Mouse (Mus musculus): ENCODE data around the gene Pom121. TPM values are rescaled to one million over a fixed set of nuclear protein-coding genes. Genes with fewer than 3 reads are reported as not detected.

Gene Pom121
- total RNA-seq, 2 experiments from 2014 or later, result 22.2 to 23.3 TPM

Small RNA genes within 50 kb of the gene (microRNA-seq; reads per million reads assigned to microRNA genes)
- 0 to 1.4 reads per million in 2 experiments for gene Mir7033 (ENCODE audit: borderline number of aligned reads in 2 of 2)

Other genes with a start within 250 kb of the Pom121 start
- gene Tbl2, start 244.9 kb downstream of the Pom121 start, total RNA-seq (2021), result 10 to 100 TPM; 20.6 to 29.5 TPM
- gene Bcl7b, start 226.3 kb downstream of the Pom121 start, total RNA-seq (2021), result 10 to 100 TPM; 74.1 to 77.2 TPM
- 10 to 100 TPM; 79.1 to 88.7 TPM for gene Baz1b, start 207.3 kb downstream of the Pom121 start, total RNA-seq (2021)
- gene Fzd9, start 143.3 kb downstream of the Pom121 start, total RNA-seq (2021), result 10 to 100 TPM in 1 of 2 experiments, 1 to 10 TPM in 1; 3.0 to 10.5 TPM
- under 1 TPM in 1 of 2 experiments, not detected in 1; 0.33 TPM for gene Fkbp6, start 44.5 kb downstream of the Pom121 start, total RNA-seq (2021)
- gene Trim50, start 41.3 kb downstream of the Pom121 start, total RNA-seq (2021), result not detected
- gene Nsun5, start 24.6 kb downstream of the Pom121 start, total RNA-seq (2021), result 10 to 100 TPM; 22.0 to 23.7 TPM
- gene Hip1, start 150.6 kb upstream of the Pom121 start, total RNA-seq (2021), result 10 to 100 TPM; 19.7 to 24.4 TPM
- gene Ccl26, start 169.0 kb upstream of the Pom121 start, total RNA-seq (2021), result not detected
- 1 to 10 TPM in 1 of 2 experiments, not detected in 1; 2.1 TPM for gene Ccl24, start 178.5 kb upstream of the Pom121 start, total RNA-seq (2021)
- gene Rhbdd2, start 238.1 kb upstream of the Pom121 start, total RNA-seq (2021), result 10 to 100 TPM; 43.1 to 46.3 TPM